Comparison of ENCODE assay signal across 8 mouse cellular contexts in the genomic region with DNA sequence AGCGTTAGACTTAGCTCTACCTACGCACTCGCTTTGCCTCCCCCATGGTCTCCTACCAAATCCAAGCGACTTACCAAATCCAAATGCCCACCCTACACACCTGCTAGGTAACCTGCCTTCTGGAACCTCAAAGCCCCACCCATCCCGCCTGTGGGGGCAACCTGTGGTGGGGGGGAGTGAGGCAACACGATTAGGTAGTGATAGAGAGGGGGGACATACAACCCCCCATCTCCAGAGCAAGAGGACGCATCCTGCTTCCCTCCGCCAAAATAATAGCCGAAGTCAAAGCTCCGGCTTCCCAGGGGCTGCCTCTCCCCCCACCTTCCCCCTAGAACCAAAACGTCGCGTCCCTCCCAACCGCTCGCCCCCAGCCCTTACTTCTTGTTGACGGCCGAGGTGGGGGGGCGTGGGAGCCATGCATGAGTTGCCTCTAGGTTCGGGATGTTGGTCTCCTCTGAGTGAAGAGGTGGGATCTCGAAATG.
DNase-seq lines count a peak whose midpoint lies in the region; ATAC-seq and TF ChIP-seq lines count a peak whose summit lies in the region.

No protein-coding gene starts in this region.

- H3K27me3 ChIP-seq in heart, embryonic 13.5 days (replicated peaks): peaks cover 84% of the 10 kb centered on the region
- H3K27me3 ChIP-seq in kidney, embryonic 15.5 days: peaks cover 91% of the 10 kb centered on the region
- H3K27me3 ChIP-seq in lung, embryonic 14.5 days (ENCODE audit: insufficient read depth, low read length): peaks cover 70% of the 10 kb centered on the region

- H3K4me3 ChIP-seq in heart, embryonic 13.5 days: peak overlapping the region; percentile 80
- peak overlapping the region; percentile 64 for H3K4me3 ChIP-seq in kidney, embryonic 15.5 days (replicated peaks)
- H3K4me3 ChIP-seq in lung, embryonic 14.5 days (ENCODE audit: low read depth, low read length): peak overlapping the region; percentile 67

- 2% methylated on average over 20 of the region's 20 CpGs for WGBS in heart, embryonic 13.5 days
- under 1% methylated on average over 20 of the region's 20 CpGs for WGBS in kidney, embryonic 15.5 days
- WGBS in lung, embryonic 14.5 days: under 1% methylated on average over 20 of the region's 20 CpGs

- no peak for ATAC-seq in heart, embryonic 13.5 days (ENCODE audit: extremely low read depth, insufficient number of reproducible peaks, low FRiP score, low TSS enrichment)
- ATAC-seq in kidney, embryonic 15.5 days (replicated peaks; ENCODE audit: low FRiP score): peak; percentile 20; the same call in 1 of the 2 replicates
- ATAC-seq in lung, embryonic 14.5 days (ENCODE audit: insufficient read depth): peak; percentile 35; the same call in 1 of the 2 replicates

- TF ChIP-seq CTCF in lung, embryonic 14.5 days (IDR thresholded peaks at IDR 0.05; ENCODE audit: low read depth): no peak

- peak overlapping the region; percentile 85 for H3K9ac ChIP-seq in heart, embryonic 13.5 days
- no peak overlapping the region; the same call in 1 of the 2 replicates for H3K9ac ChIP-seq in kidney, embryonic 15.5 days
- peak overlapping the region; percentile 47; the same call in 1 of the 2 replicates for H3K9ac ChIP-seq in lung, embryonic 14.5 days

- H3K36me3 ChIP-seq in heart, embryonic 13.5 days: no peaks in the 10 kb centered on the region
- no peaks in the 10 kb centered on the region for H3K36me3 ChIP-seq in kidney, embryonic 15.5 days
- H3K36me3 ChIP-seq in lung, embryonic 14.5 days (ENCODE audit: insufficient read depth): no peaks in the 10 kb centered on the region

- H3K27ac ChIP-seq in heart, embryonic 13.5 days (replicated peaks): no peak overlapping the region
- no peak overlapping the region for H3K27ac ChIP-seq in kidney, embryonic 15.5 days
- H3K27ac ChIP-seq in lung, embryonic 14.5 days (ENCODE audit: low read depth): no peak overlapping the region

- peaks cover 39% of the 10 kb centered on the region for H3K4me1 ChIP-seq in heart, embryonic 13.5 days
- peaks cover 43% of the 10 kb centered on the region for H3K4me1 ChIP-seq in kidney, embryonic 15.5 days
- peaks cover 8% of the 10 kb centered on the region for H3K4me1 ChIP-seq in lung, embryonic 14.5 days (ENCODE audit: insufficient read depth)

- peak overlapping the region; percentile 100 for H3K4me2 ChIP-seq in heart, embryonic 13.5 days
- H3K4me2 ChIP-seq in kidney, embryonic 15.5 days: peak overlapping the region; percentile 100
- H3K4me2 ChIP-seq in lung, embryonic 14.5 days: peak overlapping the region; percentile 100

- H3K9me3 ChIP-seq in heart, embryonic 13.5 days: no peaks in the 10 kb centered on the region
- no peaks in the 10 kb centered on the region for H3K9me3 ChIP-seq in kidney, embryonic 15.5 days (replicated peaks)
- no peaks in the 10 kb centered on the region for H3K9me3 ChIP-seq in lung, embryonic 14.5 days (ENCODE audit: low read depth, low read length)

- peak; percentile 32 to 52 for DNase-seq in thymus, adult 18-20 months
- no peak for DNase-seq in thymus, postnatal 0 days (ENCODE audit: low spot score)
- DNase-seq in cerebellum, adult 9-11 months: peak; percentile 86
- DNase-seq in lung, embryonic 14.5 days: no peak
- DNase-seq in right cerebral cortex, postnatal 4 days: peak; percentile 27
- DNase-seq in embryo, embryonic 10 days (ENCODE audit: low spot score): no peak

Comparison
In these comparisons a context has a peak if more than half of its experiments do, and no peak if none do; other contexts are left out.
1. DNase-seq: peak in thymus, adult 18-20 months (2 of 2), cerebellum, adult 9-11 months (single experiment) and right cerebral cortex, postnatal 4 days (single experiment); none in thymus, postnatal 0 days (single experiment), lung, embryonic 14.5 days (single experiment) and embryo, embryonic 10 days (single experiment).
2. Peak in every context shown above with its lines, with median percentiles within 50 percentile points of each other: H3K4me2 ChIP-seq and H3K4me3 ChIP-seq.